Comparison of ENCODE assay signal across 15 mouse cellular contexts in the genomic region with DNA sequence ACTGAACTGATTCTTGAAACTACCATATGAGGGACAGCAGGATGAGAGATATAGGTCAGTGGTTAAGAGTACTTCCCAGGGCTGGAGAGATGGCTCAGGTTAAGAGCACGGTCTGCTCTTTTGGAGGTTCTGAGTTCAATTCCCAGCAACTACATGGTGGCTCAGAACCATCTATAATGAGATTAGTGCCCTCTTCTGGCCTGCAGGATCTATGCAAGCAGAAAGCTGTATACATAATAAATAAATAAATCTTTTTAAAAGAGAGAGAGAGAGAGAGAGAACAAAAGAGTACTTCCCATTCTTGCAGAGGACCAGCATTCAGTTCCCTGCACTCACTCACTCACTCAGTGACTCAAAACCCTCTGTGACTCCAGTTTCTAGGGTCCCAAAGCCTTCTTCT. TPM values are rescaled to one million over a fixed set of nuclear protein-coding genes. Genes with fewer than 3 reads are reported as not detected.
DNase-seq lines count a peak whose midpoint lies in the region; ATAC-seq and TF ChIP-seq lines count a peak whose summit lies in the region.
"Had no signal": no experiment of that assay in that cellular context is flagged by ENCODE, and none has a peak within 500 bp of the region (broad histone marks: within the 10 kb centered on the region; RNA-seq: fewer than 3 reads in every experiment).

No protein-coding gene starts in this region.

- peak; percentile 27; the same call in 1 of the 2 replicates for TF ChIP-seq CTCF in liver, postnatal 0 days (IDR thresholded peaks at IDR 0.05; ENCODE audit: low read depth)
- TF ChIP-seq CTCF in MEL (IDR thresholded peaks at IDR 0.05 in 2 of 3, conservative IDR thresholded peaks at IDR 0.05 in 1 of 3; ENCODE audit: control insufficient read depth in 1 of 3, insufficient read depth in 1 of 3, low read depth in 2 of 3, low read length in 3 of 3, poor library complexity in 1 of 3, severe bottlenecking in 1 of 3), result peak in 1 of 3 experiments; percentile 34; a peak in 2 of 6 replicates

- H3K27ac ChIP-seq in liver, postnatal 0 days (ENCODE audit: low read depth), result no peak overlapping the region
- H3K27ac ChIP-seq in MEL (ENCODE audit: control insufficient read depth, low read depth, low read length), result no peak overlapping the region
- no peak overlapping the region for H3K27ac ChIP-seq in midbrain, embryonic 14.5 days (replicated peaks; ENCODE audit: low read depth, low read length)
- H3K27ac ChIP-seq: forebrain, embryonic 15.5 days; limb, embryonic 13.5 days; lung, embryonic 15.5 days; neural tube, embryonic 15.5 days had no signal

- no peak for ATAC-seq in liver, postnatal 0 days
- ATAC-seq in CD4-positive, CD25-positive, alpha-beta regulatory T cell, adult 4 months, result peak; percentile 26
- peak; percentile 64 for ATAC-seq in megakaryocyte progenitor cell, adult 5-6 weeks (replicated peaks; ENCODE audit: poor library complexity)
- no peak for ATAC-seq in midbrain, embryonic 14.5 days (ENCODE audit: low FRiP score, low TSS enrichment)
- ATAC-seq: forebrain, embryonic 15.5 days had no signal

- TF ChIP-seq EP300 in liver, postnatal 0 days (IDR thresholded peaks at IDR 0.05; ENCODE audit: low read depth), result no peak
- TF ChIP-seq EP300 in MEL (IDR thresholded peaks at IDR 0.05; ENCODE audit: low read depth in 1 of 2, low read length in 2 of 2), result no peak

- H3K4me3 ChIP-seq in liver, postnatal 0 days (ENCODE audit: low read depth, low read length), result no peak overlapping the region
- H3K4me3 ChIP-seq in MEL (ENCODE audit: control insufficient read depth in 1 of 2, insufficient read depth in 1 of 2, low read depth in 2 of 2, low read length in 2 of 2), result no peak overlapping the region
- no peak overlapping the region for H3K4me3 ChIP-seq in midbrain, embryonic 14.5 days (replicated peaks; ENCODE audit: low read depth, low read length)
- H3K4me3 ChIP-seq: forebrain, embryonic 15.5 days; limb, embryonic 13.5 days; lung, embryonic 15.5 days; neural tube, embryonic 15.5 days had no signal

- no peak for DNase-seq in liver, postnatal 0 days
- DNase-seq in liver, result no peak
- DNase-seq in MEL (ENCODE audit: low read depth, low spot score), result peak; percentile 21
- no peak for DNase-seq in midbrain, embryonic 14.5 days
- DNase-seq in ovary, postnatal 36 days (ENCODE audit: low spot score), result no peak
- DNase-seq: cerebellum, postnatal 10 days; heart, postnatal 36 days had no signal

- peaks cover 5% of the 10 kb centered on the region for H3K4me1 ChIP-seq in liver, postnatal 0 days (ENCODE audit: insufficient read depth)
- H3K4me1 ChIP-seq in MEL (ENCODE audit: control insufficient read depth in 1 of 2, insufficient read depth in 2 of 2, low read length in 2 of 2), result no peaks in the 10 kb centered on the region
- no peaks in the 10 kb centered on the region for H3K4me1 ChIP-seq in midbrain, embryonic 14.5 days (ENCODE audit: control insufficient read depth, insufficient read depth, low read length)
- H3K4me1 ChIP-seq: forebrain, embryonic 15.5 days; lung, embryonic 15.5 days; neural tube, embryonic 15.5 days had no signal

- H3K36me3 ChIP-seq in liver, postnatal 0 days (replicated peaks; ENCODE audit: insufficient read depth, low read length), result no peaks in the 10 kb centered on the region
- no peaks in the 10 kb centered on the region for H3K36me3 ChIP-seq in MEL (ENCODE audit: control insufficient read depth in 1 of 2, insufficient read depth in 2 of 2, low read length in 2 of 2)
- no peaks in the 10 kb centered on the region for H3K36me3 ChIP-seq in midbrain, embryonic 14.5 days (ENCODE audit: control insufficient read depth, insufficient read depth, low read length)
- H3K36me3 ChIP-seq: forebrain, embryonic 15.5 days; limb, embryonic 13.5 days; lung, embryonic 15.5 days; neural tube, embryonic 15.5 days had no signal

- no peaks in the 10 kb centered on the region for H3K27me3 ChIP-seq in liver, postnatal 0 days (ENCODE audit: insufficient read depth, low read length)
- H3K27me3 ChIP-seq in MEL (ENCODE audit: control insufficient read depth in 1 of 2, insufficient read depth in 2 of 2, low read length in 2 of 2), result peaks cover 0 to 2% of the 10 kb centered on the region in 2 experiments; a peak in 1 of 4 replicates
- no peaks in the 10 kb centered on the region for H3K27me3 ChIP-seq in midbrain, embryonic 14.5 days (ENCODE audit: control insufficient read depth, insufficient read depth, low read length)
- H3K27me3 ChIP-seq: forebrain, embryonic 15.5 days; limb, embryonic 13.5 days; lung, embryonic 15.5 days; neural tube, embryonic 15.5 days had no signal

- no peak for TF ChIP-seq RAD21 in MEL (IDR thresholded peaks at IDR 0.05; ENCODE audit: low read depth, low read length)

- no peaks in the 10 kb centered on the region for H3K79me2 ChIP-seq in MEL (ENCODE audit: control insufficient read depth, insufficient read depth, low read length, poor library complexity)

- WGBS in liver, postnatal 0 days (ENCODE audit: insufficient replicate concordance), result 78% methylated on average over 1 of the region's 1 CpGs
- WGBS in midbrain, embryonic 14.5 days, result 90% methylated on average over 1 of the region's 1 CpGs

- no peak for TF ChIP-seq POLR2A in MEL (IDR thresholded peaks at IDR 0.05; ENCODE audit: control insufficient read depth in 1 of 2, insufficient read depth in 1 of 2, low read depth in 1 of 2, low read length in 2 of 2, poor library complexity in 1 of 2)

- H3K4me2 ChIP-seq in liver, postnatal 0 days (ENCODE audit: low read depth, low read length), result no peak overlapping the region
- no peak overlapping the region for H3K4me2 ChIP-seq in midbrain, embryonic 14.5 days (ENCODE audit: low read length)
- H3K4me2 ChIP-seq: forebrain, embryonic 15.5 days; heart, embryonic 11.5 days; limb, embryonic 13.5 days; lung, embryonic 15.5 days; midbrain, embryonic 11.5 days; neural tube, embryonic 15.5 days had no signal

- no peaks in the 10 kb centered on the region for H3K9me3 ChIP-seq in liver, postnatal 0 days (ENCODE audit: low read length)
- H3K9me3 ChIP-seq in MEL (replicated peaks; ENCODE audit: insufficient read depth, low read length), result no peaks in the 10 kb centered on the region
- no peaks in the 10 kb centered on the region for H3K9me3 ChIP-seq in midbrain, embryonic 14.5 days (ENCODE audit: control insufficient read depth, low read length)
- H3K9me3 ChIP-seq: forebrain, embryonic 15.5 days; limb, embryonic 13.5 days; lung, embryonic 15.5 days; neural tube, embryonic 15.5 days had no signal

- H3K9ac ChIP-seq in liver, postnatal 0 days (replicated peaks), result no peak overlapping the region
- H3K9ac ChIP-seq in MEL (ENCODE audit: control insufficient read depth, low read depth, low read length, poor library complexity, severe bottlenecking), result no peak overlapping the region
- no peak overlapping the region for H3K9ac ChIP-seq in midbrain, embryonic 14.5 days (replicated peaks; ENCODE audit: low read length)
- H3K9ac ChIP-seq: forebrain, embryonic 15.5 days; limb, embryonic 13.5 days; lung, embryonic 15.5 days; neural tube, embryonic 15.5 days had no signal

TF ChIP-seq in MEL, 35 proteins besides CTCF, POLR2A, EP300 and RAD21:
- TF ChIP-seq UBTF (IDR thresholded peaks at IDR 0.05; ENCODE audit: borderline replicate concordance, insufficient read depth, low read depth, low read length) (no peak), SIN3A (IDR thresholded peaks at IDR 0.05; ENCODE audit: low read length) (no peak), KAT2A (conservative IDR thresholded peaks at IDR 0.05; ENCODE audit: low read depth, low read length) (no peak), SMC3 (IDR thresholded peaks at IDR 0.05; ENCODE audit: low read depth, low read length) (no peak), ELF1 (IDR thresholded peaks at IDR 0.05; ENCODE audit: low read depth, low read length) (no peak), RCOR1 (IDR thresholded peaks at IDR 0.05; ENCODE audit: low read depth, low read length) (no peak), MYB (IDR thresholded peaks at IDR 0.05; ENCODE audit: low read depth, low read length) (no peak), E2F4 (IDR thresholded peaks at IDR 0.05; ENCODE audit: borderline replicate concordance, low read depth, low read length) (no peak), HCFC1 (IDR thresholded peaks at IDR 0.05; ENCODE audit: low read depth, low read length) (no peak), NELFE (IDR thresholded peaks at IDR 0.05; ENCODE audit: low read depth, low read length) (no peak), MXI1 (IDR thresholded peaks at IDR 0.05; ENCODE audit: low read depth, low read length) (no peak), MEF2A (IDR thresholded peaks at IDR 0.05; ENCODE audit: extremely low read depth, insufficient replicate concordance, low read depth, low read length, poor library complexity, severe bottlenecking) (no peak)

RNA-seq across cellular contexts. Expression of a gene that starts 12.4 kb away (rescaled TPM):
- 8.3 and 9.4 TPM in 2 replicates for polyA plus RNA-seq in liver, postnatal 0 days (2015; fragmentation: Nextera tagmentation; extraction: Ambion mirVana)
- polyA plus RNA-seq in CD4-positive, CD25-positive, alpha-beta regulatory T cell, adult 4 months (2017; shearing (Covaris generic)), result 10 to 100 TPM; 61.1 to 67.1 TPM
- total RNA-seq in MEL (2012; rRNA removed), result 44.1 and 54.4 TPM in 2 replicates
- polyA plus RNA-seq in MEL (2012; ENCODE audit: insufficient read depth in 1 of 2, insufficient read length in 2 of 2, low read depth in 1 of 2, low replicate concordance in 2 of 2, missing spikeins in 1 of 2), result 10 to 100 TPM; 34.7 to 59.7 TPM
- 43.3 and 43.6 TPM in 2 replicates for total RNA-seq in megakaryocyte progenitor cell, adult 5-6 weeks (2015)
- total RNA-seq in megakaryocyte progenitor cell, adult 5-6 weeks (2017), result 97.8 and 122 TPM in 2 replicates
- polyA plus RNA-seq in midbrain, embryonic 14.5 days (2014; fragmentation: Nextera tagmentation; extraction: Ambion mirVana), result 60.5 and 89.8 TPM in 2 replicates

Comparison
In these comparisons a context has a peak if more than half of its experiments do, and no peak if none do; other contexts are left out.
1. ATAC-seq: peak in CD4-positive, CD25-positive, alpha-beta regulatory T cell, adult 4 months (single experiment) and megakaryocyte progenitor cell, adult 5-6 weeks (single experiment); none in liver, postnatal 0 days (single experiment) and midbrain, embryonic 14.5 days (single experiment).